Mouse (Mus musculus): ENCODE results near the gene Hsd17b13. TPM values are rescaled to one million over a fixed set of nuclear protein-coding genes. Genes with fewer than 3 reads are reported as not detected.

Hsd17b13 gene
- total RNA-seq, 2 experiments from 2014 or later, result not detected

Other genes starting within 250 kb of the Hsd17b13 start
- 0.42 TPM in 1 of 2 replicates, not detected in the other for gene Klhl8, start 66.2 kb downstream of the Hsd17b13 start, total RNA-seq (2015; ENCODE audit: low replicate concordance)
- gene Klhl8, start 66.2 kb downstream of the Hsd17b13 start, total RNA-seq (2017; ENCODE audit: low replicate concordance), result 0.53 TPM in 1 of 2 replicates, not detected in the other
- 10.8 and 18.0 TPM in 2 replicates for gene Hsd17b11, start 44.5 kb upstream of the Hsd17b13 start, total RNA-seq (2015; ENCODE audit: low replicate concordance)
- 4.7 and 9.0 TPM in 2 replicates for gene Hsd17b11, start 44.5 kb upstream of the Hsd17b13 start, total RNA-seq (2017; ENCODE audit: low replicate concordance)
- 51.6 and 69.9 TPM in 2 replicates for gene Nudt9, start 68.9 kb upstream of the Hsd17b13 start, total RNA-seq (2015; ENCODE audit: low replicate concordance)
- gene Nudt9, start 68.9 kb upstream of the Hsd17b13 start, total RNA-seq (2017; ENCODE audit: low replicate concordance), result 59.2 and 61.9 TPM in 2 replicates
- gene Gm17660, start 100.2 kb upstream of the Hsd17b13 start, total RNA-seq (2015; ENCODE audit: low replicate concordance), result not detected in 2 replicates
- not detected in 2 replicates for gene Gm17660, start 100.2 kb upstream of the Hsd17b13 start, total RNA-seq (2017; ENCODE audit: low replicate concordance)
- gene Sparcl1, start 136.3 kb upstream of the Hsd17b13 start, total RNA-seq (2015; ENCODE audit: low replicate concordance), result not detected in 2 replicates
- gene Sparcl1, start 136.3 kb upstream of the Hsd17b13 start, total RNA-seq (2017; ENCODE audit: low replicate concordance), result not detected in 2 replicates
- gene Dspp, start 193.3 kb upstream of the Hsd17b13 start, total RNA-seq (2015; ENCODE audit: low replicate concordance), result not detected in 2 replicates
- not detected in 2 replicates for gene Dspp, start 193.3 kb upstream of the Hsd17b13 start, total RNA-seq (2017; ENCODE audit: low replicate concordance)
- not detected in 2 replicates for gene Dmp1, start 225.2 kb upstream of the Hsd17b13 start, total RNA-seq (2015; ENCODE audit: low replicate concordance)
- gene Dmp1, start 225.2 kb upstream of the Hsd17b13 start, total RNA-seq (2017; ENCODE audit: low replicate concordance), result not detected in 2 replicates